Mouse (Mus musculus) MEL (cell line): ENCODE data around the gene 6820408C15Rik. TPM values are rescaled to one million over a fixed set of nuclear protein-coding genes. Genes with fewer than 3 reads are reported as not detected.
A peak's percentile ranks its signal among the peaks of the same experiment; 100 is the strongest.

Experiments
- DNase-seq: peaks from one replicate; pipeline ENCODE4 v3.0.0; 2011; ENCODE audit warnings: low read depth, low spot score
- H3K27ac ChIP-seq: 2 replicates; pipeline ENCODE4 v1.5.1; 2012; ENCODE audit warnings: low read depth, mild to moderate bottlenecking, control low read depth, low read length, moderate library complexity; ENCODE audit not compliant: control insufficient read depth
- H3K27me3 ChIP-seq, 2 experiments: fragments of 150-350 bp in 1 of 2; sonication (generic) in 1 of 2; 2 replicates each; pipeline ENCODE4 v1.6.1; 2012; ENCODE audit warnings: low read length in 2 of 2, mild to moderate bottlenecking in 2 of 2, improper control_type of control experiment in 1 of 2, moderate library complexity in 1 of 2; ENCODE audit not compliant: insufficient read depth in 2 of 2, control insufficient read depth in 1 of 2
- H3K36me3 ChIP-seq, 2 experiments: 2 replicates each; pipeline ENCODE4 v1.6.1; 2012 to 2014; ENCODE audit warnings: low read length in 2 of 2, improper control_type of control experiment in 1 of 2, inconsistent platforms in 1 of 2, mild to moderate bottlenecking in 1 of 2; ENCODE audit not compliant: insufficient read depth in 2 of 2, control insufficient read depth in 1 of 2
- H3K4me1 ChIP-seq, 2 experiments: fragments of 150-350 bp in 1 of 2; sonication (generic) in 1 of 2; 2 replicates each; pipeline ENCODE4 v1.6.1; 2012; ENCODE audit warnings: low read length in 2 of 2, improper control_type of control experiment in 1 of 2, mild to moderate bottlenecking in 1 of 2; ENCODE audit not compliant: insufficient read depth in 2 of 2, control insufficient read depth in 1 of 2
- H3K4me3 ChIP-seq, 2 experiments: fragments of 150-350 bp in 1 of 2; sonication (generic) in 1 of 2; 2 replicates each; pipeline ENCODE4 v1.5.1; 2012; ENCODE audit warnings: low read depth in 2 of 2, low read length in 2 of 2, mild to moderate bottlenecking in 2 of 2, moderate library complexity in 2 of 2, control low read depth in 1 of 2, improper control_type of control experiment in 1 of 2; ENCODE audit not compliant: control insufficient read depth in 1 of 2, insufficient read depth in 1 of 2
- H3K79me2 ChIP-seq: 2 replicates; pipeline ENCODE4 v1.6.1; 2012; ENCODE audit warnings: mild to moderate bottlenecking, low read length, moderate library complexity; ENCODE audit not compliant: control insufficient read depth, poor library complexity, insufficient read depth
- H3K9ac ChIP-seq: 2 replicates; pipeline ENCODE4 v1.6.1; 2012; ENCODE audit warnings: low read depth, mild to moderate bottlenecking, control low read depth, low read length, moderate library complexity; ENCODE audit not compliant: control insufficient read depth, poor library complexity, severe bottlenecking
- H3K9me3 ChIP-seq: fragments of 150-350 bp; sonication (generic); replicated peaks from 2 replicates; pipeline ENCODE4 v1.6.1; 2012; ENCODE audit warnings: mild to moderate bottlenecking, low read length, improper control_type of control experiment, moderate library complexity; ENCODE audit not compliant: insufficient read depth
- BHLHE40 ChIP-seq: IDR thresholded peaks from 2 replicates; pipeline ENCODE4 v1.6.1; 2012; ENCODE audit warnings: low read depth, mild to moderate bottlenecking, inconsistent platforms, low read length, improper control_type of control experiment, borderline replicate concordance
- CHD1 ChIP-seq: IDR thresholded peaks from 2 replicates; pipeline ENCODE4 v1.6.1; 2012; ENCODE audit warnings: low read depth, mild to moderate bottlenecking, inconsistent platforms, low read length, improper control_type of control experiment
- CTCF ChIP-seq, 3 experiments: IDR thresholded peaks in 2 of 3; conservative IDR thresholded peaks in 1 of 3; 2 replicates each; pipeline ENCODE4 v1.5.1; 2011 to 2012; ENCODE audit warnings: low read length in 3 of 3, low read depth in 2 of 3, mild to moderate bottlenecking in 2 of 3, improper control_type of control experiment in 1 of 3, inconsistent platforms in 1 of 3, mixed read lengths in 1 of 3, moderate library complexity in 1 of 3; ENCODE audit not compliant: control insufficient read depth in 1 of 3, insufficient read depth in 1 of 3, poor library complexity in 1 of 3, severe bottlenecking in 1 of 3
- E2F4 ChIP-seq: IDR thresholded peaks from 2 replicates; pipeline ENCODE4 v1.6.1; 2011; ENCODE audit warnings: low read depth, low read length, improper control_type of control experiment, borderline replicate concordance
- EP300 ChIP-seq, 2 experiments: IDR thresholded peaks; 2 replicates each; pipeline ENCODE4 v1.6.1; 2011; ENCODE audit warnings: improper control_type of control experiment in 2 of 2, low read length in 2 of 2, low read depth in 1 of 2, mild to moderate bottlenecking in 1 of 2
- ETS1 ChIP-seq: IDR thresholded peaks from 2 replicates; pipeline ENCODE4 v1.6.1; 2012; ENCODE audit warnings: low read depth, mild to moderate bottlenecking, inconsistent platforms, low read length, improper control_type of control experiment, moderate library complexity
- GATA1 ChIP-seq: IDR thresholded peaks from 2 replicates; pipeline ENCODE4 v1.6.1; 2011; ENCODE audit warnings: low read depth, low read length, improper control_type of control experiment
- HCFC1 ChIP-seq: IDR thresholded peaks from 2 replicates; pipeline ENCODE4 v1.6.1; 2012; ENCODE audit warnings: low read depth, mild to moderate bottlenecking, inconsistent platforms, low read length, improper control_type of control experiment, moderate library complexity
- JUND ChIP-seq: IDR thresholded peaks from 2 replicates; pipeline ENCODE4 v1.6.1; 2011; ENCODE audit warnings: low read depth, mild to moderate bottlenecking, improper control_type of control experiment, low read length
- KAT2A ChIP-seq: conservative IDR thresholded peaks from 2 replicates; pipeline ENCODE4 v1.6.1; 2012; ENCODE audit warnings: low read depth, low read length, improper control_type of control experiment, inconsistent platforms
- MAX ChIP-seq: IDR thresholded peaks from 2 replicates; pipeline ENCODE4 v1.6.1; 2011; ENCODE audit warnings: low read length, improper control_type of control experiment
- MEF2A ChIP-seq: IDR thresholded peaks from 2 replicates; pipeline ENCODE4 v1.6.1; 2014; ENCODE audit warnings: low read depth, mild to moderate bottlenecking, inconsistent platforms, low read length, improper control_type of control experiment; ENCODE audit not compliant: poor library complexity, insufficient replicate concordance, severe bottlenecking; ENCODE audit errors: extremely low read depth
- MXI1 ChIP-seq: IDR thresholded peaks from 2 replicates; pipeline ENCODE4 v1.6.1; 2011; ENCODE audit warnings: mild to moderate bottlenecking, low read depth, low read length, improper control_type of control experiment
- MYB ChIP-seq: IDR thresholded peaks from 2 replicates; pipeline ENCODE4 v1.6.1; 2011; ENCODE audit warnings: mild to moderate bottlenecking, low read depth, low read length, improper control_type of control experiment
- MYC ChIP-seq: IDR thresholded peaks from 2 replicates; pipeline ENCODE4 v1.6.1; 2011; ENCODE audit warnings: low read depth, mild to moderate bottlenecking, low read length, improper control_type of control experiment, moderate library complexity
- NRF1 ChIP-seq: IDR thresholded peaks from 2 replicates; pipeline ENCODE4 v1.6.1; 2014; ENCODE audit warnings: low read depth, mild to moderate bottlenecking, inconsistent platforms, low read length, improper control_type of control experiment, moderate library complexity; ENCODE audit not compliant: poor library complexity, insufficient read depth, severe bottlenecking
- POLR2AphosphoS2 ChIP-seq: IDR thresholded peaks from 2 replicates; pipeline ENCODE4 v1.6.1; 2011; ENCODE audit warnings: low read length, improper control_type of control experiment
- RAD21 ChIP-seq: IDR thresholded peaks from 2 replicates; pipeline ENCODE4 v1.6.1; 2011; ENCODE audit warnings: mild to moderate bottlenecking, low read depth, low read length, improper control_type of control experiment
- RCOR1 ChIP-seq: IDR thresholded peaks from 2 replicates; pipeline ENCODE4 v1.6.1; 2012; ENCODE audit warnings: low read depth, mild to moderate bottlenecking, inconsistent platforms, low read length, improper control_type of control experiment
- SIN3A ChIP-seq: IDR thresholded peaks from 2 replicates; pipeline ENCODE4 v1.6.1; 2012; ENCODE audit warnings: low read length, improper control_type of control experiment, inconsistent platforms
- SMC3 ChIP-seq: IDR thresholded peaks from 2 replicates; pipeline ENCODE4 v1.6.1; 2011; ENCODE audit warnings: low read depth, low read length, improper control_type of control experiment
- TAL1 ChIP-seq: IDR thresholded peaks from 2 replicates; pipeline ENCODE4 v1.6.1; 2012; ENCODE audit warnings: mild to moderate bottlenecking, inconsistent platforms, low read length, moderate library complexity, mixed read lengths
- TBP ChIP-seq: IDR thresholded peaks from 2 replicates; pipeline ENCODE4 v1.8.0; 2011; ENCODE audit warnings: low read depth, low read length, improper control_type of control experiment
- TCF12 ChIP-seq: IDR thresholded peaks from 2 replicates; pipeline ENCODE4 v1.6.1; 2014; ENCODE audit warnings: low read depth, mild to moderate bottlenecking, inconsistent platforms, low read length, improper control_type of control experiment, moderate library complexity
- UBTF ChIP-seq: IDR thresholded peaks from 2 replicates; pipeline ENCODE4 v1.6.1; 2012; ENCODE audit warnings: low read depth, mild to moderate bottlenecking, inconsistent platforms, low read length, improper control_type of control experiment, moderate library complexity, borderline replicate concordance; ENCODE audit not compliant: insufficient read depth
- USF1 ChIP-seq: IDR thresholded peaks from 2 replicates; pipeline ENCODE4 v1.6.1; 2014; ENCODE audit warnings: low read depth, mild to moderate bottlenecking, inconsistent platforms, low read length, improper control_type of control experiment, moderate library complexity
- ZC3H11A ChIP-seq: IDR thresholded peaks from 2 replicates; pipeline ENCODE4 v1.6.1; 2012; ENCODE audit warnings: low read depth, mild to moderate bottlenecking, inconsistent platforms, low read length, improper control_type of control experiment
- ZMIZ1 ChIP-seq: IDR thresholded peaks from 2 replicates; pipeline ENCODE4 v1.6.1; 2012; ENCODE audit warnings: low read depth, mild to moderate bottlenecking, inconsistent platforms, low read length, improper control_type of control experiment, moderate library complexity
- ZNF384 ChIP-seq: IDR thresholded peaks from 2 replicates; pipeline ENCODE4 v1.6.1; 2012; ENCODE audit warnings: low read depth, mild to moderate bottlenecking, inconsistent platforms, low read length, improper control_type of control experiment
- polyA plus RNA-seq, 2 experiments: library from polyadenylated mRNA; stranded (reverse) in 1 of 2; unstranded in 1 of 2; fragments of >175 nt in 1 of 2; fragments of >200 nt in 1 of 2; gene quantifications; 2 replicates each; pipeline versions ENCODE4 v1.2.1 to v1.2.4; 2012; ENCODE audit warnings: low replicate concordance in 2 of 2, low read depth in 1 of 2; ENCODE audit not compliant: insufficient read length in 2 of 2, insufficient read depth in 1 of 2, missing spikeins in 1 of 2
- total RNA-seq: library from RNA; depleted of rRNA; stranded (reverse); fragments of 300-350 nt; gene quantifications from 2 replicates; pipeline ENCODE4 v1.2.3, GENCODE M21; 2012

The 6820408C15Rik gene
- total and polyA plus RNA-seq, 3 experiments = 0.08 to 0.31 TPM; not detected in 1

GRCm38 (mm10) chr2:152368532-152369140 is 46.8 kb upstream of the 6820408C15Rik start:
- Histone ChIP-seq H3K4me3 (no peak overlapping the region; a peak in 1 of 4 replicates), H3K27me3 (no peaks in the 10 kb centered on the region), H3K9me3 (no peaks in the 10 kb centered on the region), H3K79me2 (no peaks in the 10 kb centered on the region), H3K36me3 (peaks cover 0 to 6% of the 10 kb centered on the region in 2 experiments; a peak in 2 of 4 replicates), H3K4me1 (peaks cover 8 to 9% of the 10 kb centered on the region in 2 experiments; a peak in 2 of 4 replicates), H3K27ac (no peak overlapping the region), H3K9ac (no peak overlapping the region)
- DNase-seq = peak; percentile 88
- TF ChIP-seq POLR2AphosphoS2 = no peak
- TF ChIP-seq USF1 = no peak
- peak; percentile 89 to 97 (median 96) for TF ChIP-seq CTCF (IDR thresholded peaks at IDR 0.05 in 2 of 3, conservative IDR thresholded peaks at IDR 0.05 in 1 of 3; ENCODE audit: control insufficient read depth in 1 of 3, insufficient read depth in 1 of 3, low read depth in 2 of 3, low read length in 3 of 3, poor library complexity in 1 of 3, severe bottlenecking in 1 of 3)
- no peak for TF ChIP-seq HCFC1
- TF ChIP-seq UBTF = no peak
- no peak for TF ChIP-seq MEF2A
- TF ChIP-seq ETS1 = no peak
- no peak for TF ChIP-seq RCOR1
- peak; percentile 84 for TF ChIP-seq RAD21
- TF ChIP-seq SMC3 = peak; percentile 74
- TF ChIP-seq MXI1 = no peak
- TF ChIP-seq JUND = no peak
- peak; percentile 54 for TF ChIP-seq ZC3H11A
- TF ChIP-seq ZMIZ1 = no peak
- TF ChIP-seq MYB = no peak
- no peak for TF ChIP-seq BHLHE40
- no peak for TF ChIP-seq ZNF384
- TF ChIP-seq MAX = no peak
- TF ChIP-seq NRF1 = no peak
- TF ChIP-seq KAT2A = no peak

- Histone ChIP-seq H3K36me3 (peaks cover 0 to 11% of the 10 kb centered on the region in 2 experiments; a peak in 2 of 4 replicates), H3K27ac (peak overlapping the region; percentile 77), H3K4me1 (peaks cover 9 to 15% of the 10 kb centered on the region in 2 experiments), H3K9me3 (no peaks in the 10 kb centered on the region), H3K9ac (peak overlapping the region; percentile 15), H3K79me2 (no peaks in the 10 kb centered on the region), H3K27me3 (no peaks in the 10 kb centered on the region), H3K4me3 (peak overlapping the region; percentile 29 to 58)
- peak; percentile 91 for DNase-seq
- TF ChIP-seq MXI1 (peak; percentile 50; the same call in 1 of the 2 replicates), KAT2A (no peak; the same call in 1 of the 2 replicates), USF1 (peak; percentile 29; the same call in 1 of the 2 replicates), MAX (peak; percentile 37), ETS1 (peak; percentile 100), TCF12 (peak; percentile 81), MYC (0 out of 2 replicates have a peak, but pooled peaks have one; percentile 12), TBP (0 out of 2 replicates have a peak, but pooled peaks have one; percentile 9), EP300 (IDR thresholded peaks at IDR 0.05; ENCODE audit: low read depth in 1 of 2, low read length in 2 of 2) (peak; percentile 66 to 88), E2F4 (no peak), RAD21 (no peak), JUND (no peak), GATA1 (peak; percentile 66), BHLHE40 (peak; percentile 74; the same call in 1 of the 2 replicates), RCOR1 (peak; percentile 79), TAL1 (0 out of 2 replicates have a peak, but pooled peaks have one; percentile 2), ZNF384 (0 out of 2 replicates have a peak, but pooled peaks have one; percentile 12), CHD1 (no peak), SIN3A (peak; percentile 91), HCFC1 (0 out of 2 replicates have a peak, but pooled peaks have one; percentile 29)
These were observed 43.3 kb upstream of the 6820408C15Rik start for GRCm38 (mm10) chr2:152372104-152372503.
